Mouse (Mus musculus) heart, embryonic 13.5 days (tissue): ENCODE data around the gene Rag1. TPM values are rescaled to one million over a fixed set of nuclear protein-coding genes. Genes with fewer than 3 reads are reported as not detected.

ENCODE experiments used
- polyA plus RNA-seq: library from polyadenylated mRNA; unstranded; fragments of >200 nt; fragmentation: Nextera tagmentation; extraction: Ambion mirVana; gene quantifications from 2 replicates; pipeline ENCODE4 v1.2.1, GENCODE M21; 2015

Rag1 gene
- polyA plus RNA-seq, 1 experiment from 2014 or later = 0.11 TPM

Other genes with a start within 250 kb of the Rag1 start
- 0.16 TPM in 1 of 2 replicates, not detected in the other for gene Rag2, start 24.8 kb downstream of the Rag1 start, polyA plus RNA-seq
- 49.1 and 60.0 TPM in 2 replicates for gene B230118H07Rik, start within 50 bp of the Rag1 start, polyA plus RNA-seq
- gene Traf6, start 28.9 kb upstream of the Rag1 start, polyA plus RNA-seq = 4.6 and 4.8 TPM in 2 replicates
- gene Prr5l, start 233.5 kb upstream of the Rag1 start, polyA plus RNA-seq = 8.9 and 11.1 TPM in 2 replicates
- 51.3 and 55.9 TPM in 2 replicates for gene Commd9, start 236.7 kb upstream of the Rag1 start, polyA plus RNA-seq